Mouse (Mus musculus) adrenal gland, adult 2 months (tissue): ENCODE data around the gene Mybpc3. TPM values are rescaled to one million over a fixed set of nuclear protein-coding genes. Genes with fewer than 3 reads are reported as not detected.

Source experiments
- DNase-seq: peaks from one replicate; pipeline ENCODE4 v3.0.0; 2021
- polyA plus RNA-seq: library from polyadenylated mRNA; depleted of rRNA; stranded (reverse); fragments of >200 nt; gene quantifications from 2 replicates; pipeline ENCODE4 v1.2.3, GENCODE M21; 2012
- total RNA-seq, 2 experiments: library from RNA; stranded (reverse); gene quantifications; 2 replicates each; pipeline ENCODE4 v1.2.3; 2021

Mybpc3 gene
- total and polyA plus RNA-seq, 3 experiments = 0.07 to 0.09 TPM; not detected in 1

DNA sequence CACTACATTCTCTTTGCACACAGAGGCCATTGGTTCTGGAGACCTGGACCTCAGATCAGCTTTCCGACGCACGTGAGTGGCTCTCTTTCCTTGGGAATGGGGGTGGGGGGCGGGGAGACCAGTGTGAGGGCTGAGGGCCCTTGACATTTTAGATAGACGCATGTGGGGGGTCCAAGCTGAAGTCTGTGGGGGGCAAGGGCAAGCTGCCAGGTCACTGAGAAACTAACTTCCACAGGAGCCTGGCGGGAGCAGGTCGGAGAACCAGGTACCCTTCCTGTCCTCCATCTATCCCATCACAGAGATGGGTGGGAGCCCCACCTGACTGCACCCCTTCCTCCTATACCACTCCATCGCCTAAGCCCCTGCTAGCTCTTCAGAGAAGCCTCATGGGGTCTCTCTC lies 3.6 kb downstream of the Mybpc3 start:
- DNase-seq = no peak

DNA sequence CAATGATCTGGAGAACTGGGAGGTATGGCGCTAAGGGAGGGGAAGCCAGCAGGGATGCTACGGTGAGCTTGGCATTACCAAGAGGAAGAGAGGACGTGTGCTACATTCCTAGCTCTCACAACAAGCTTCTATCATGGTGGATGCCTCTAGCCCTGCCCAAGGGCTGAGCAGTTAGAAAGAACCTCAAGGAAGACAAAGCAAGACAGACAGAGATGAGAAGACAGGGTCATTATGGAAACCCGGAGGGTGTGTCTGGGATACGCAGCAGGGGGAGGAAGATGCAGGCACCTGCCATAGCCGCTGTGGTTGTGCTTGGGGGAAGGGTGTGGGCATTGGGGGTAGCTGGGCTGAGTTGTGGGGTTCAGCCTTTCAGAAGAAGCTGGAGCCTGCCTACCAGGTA lies 5.6 kb downstream of the Mybpc3 start:
- DNase-seq = no peak

DNA sequence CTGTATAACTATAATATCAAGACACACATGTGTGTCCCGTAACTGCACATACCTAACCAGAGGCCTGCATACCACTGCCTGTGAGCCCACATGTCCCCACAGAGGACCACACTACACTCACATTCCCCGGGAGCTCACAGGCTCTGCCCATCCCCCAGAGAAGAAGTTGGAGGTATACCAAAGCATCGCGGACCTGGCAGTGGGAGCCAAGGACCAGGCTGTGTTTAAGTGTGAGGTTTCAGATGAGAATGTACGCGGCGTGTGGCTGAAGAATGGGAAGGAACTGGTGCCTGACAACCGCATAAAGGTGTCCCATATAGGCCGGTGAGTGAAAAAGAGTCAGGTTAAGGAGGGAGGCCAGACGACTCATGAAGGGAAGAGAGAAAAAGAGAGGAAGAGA lies 7.2 kb downstream of the Mybpc3 start:
- no peak for DNase-seq

DNA sequence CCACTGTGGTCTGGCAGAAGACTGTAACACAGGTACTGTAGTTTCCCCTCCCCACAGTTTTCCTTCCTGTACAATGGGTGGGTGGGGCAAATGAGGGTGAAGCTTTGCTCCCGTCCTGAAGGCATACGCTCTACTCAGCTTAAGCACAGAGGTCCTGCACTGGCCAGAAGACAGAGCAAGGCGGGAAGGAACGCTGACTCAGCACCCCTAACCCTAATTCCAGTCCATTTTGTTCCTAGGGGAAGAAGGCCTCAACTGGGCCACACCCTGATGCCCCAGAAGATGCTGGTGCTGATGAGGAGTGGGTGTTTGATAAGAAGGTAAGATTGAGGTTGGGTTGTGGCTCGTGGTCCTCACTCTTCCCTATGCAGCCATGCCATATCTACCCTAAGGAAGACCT lies 10.8 kb downstream of the Mybpc3 start:
- no peak for DNase-seq

DNA sequence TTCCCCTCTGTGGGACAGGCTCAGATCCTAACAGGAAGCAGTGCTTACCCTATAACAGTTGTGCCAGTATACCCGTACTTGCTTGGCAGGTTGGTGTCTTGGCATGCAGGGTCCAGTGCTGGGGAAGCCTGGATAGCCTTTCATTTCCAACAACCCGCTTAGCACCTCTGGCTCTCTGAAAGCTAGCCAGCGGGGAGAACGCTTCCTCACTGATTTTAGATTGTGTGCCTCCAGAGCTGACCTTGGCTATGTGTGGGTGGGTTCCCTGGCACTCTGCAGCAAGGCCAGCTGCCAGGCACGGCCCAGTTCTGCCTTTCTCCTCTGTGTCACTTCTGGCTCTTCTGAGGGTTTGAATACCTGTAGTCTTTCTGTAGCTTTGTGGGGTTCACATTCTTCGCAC lies 12.2 kb downstream of the Mybpc3 start:
- peak; percentile 76 for DNase-seq

DNA sequence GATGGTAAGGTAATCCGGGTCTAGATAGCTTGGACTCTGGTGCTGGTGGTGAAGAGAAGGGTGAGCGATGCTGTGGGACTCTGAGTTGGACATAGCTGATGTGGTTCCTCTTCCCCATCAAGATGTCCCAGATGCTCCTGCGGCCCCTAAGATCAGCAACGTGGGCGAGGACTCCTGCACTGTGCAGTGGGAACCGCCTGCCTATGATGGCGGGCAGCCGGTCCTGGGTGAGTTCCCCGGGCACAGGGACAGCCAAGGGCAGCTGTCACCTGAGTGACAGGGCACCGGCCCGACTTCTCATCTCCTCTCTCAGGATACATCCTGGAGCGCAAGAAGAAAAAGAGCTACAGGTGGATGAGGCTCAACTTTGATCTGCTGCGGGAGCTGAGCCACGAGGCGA lies 13.3 kb downstream of the Mybpc3 start:
- no peak for DNase-seq

DNA sequence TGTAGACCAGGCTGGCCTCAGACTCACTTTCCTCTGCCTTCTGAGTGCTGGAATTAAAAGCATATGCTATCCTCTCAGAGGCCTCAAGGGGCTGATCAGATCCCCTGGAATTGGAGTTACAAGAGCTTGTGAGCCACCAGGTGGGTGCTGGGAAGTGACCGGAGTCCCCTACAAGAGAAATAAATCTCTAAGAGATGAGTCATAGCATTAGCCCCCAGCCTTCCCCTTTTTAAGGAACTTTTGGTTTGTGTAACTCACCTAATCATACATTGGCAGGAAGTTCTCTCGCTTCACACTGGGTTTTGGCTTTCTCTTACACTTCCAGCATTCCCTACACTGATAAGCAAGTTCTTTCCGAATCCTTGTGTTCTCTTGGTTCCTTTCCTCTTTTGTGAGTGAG lies 14.1 kb downstream of the Mybpc3 start:
- no peak for DNase-seq

DNA sequence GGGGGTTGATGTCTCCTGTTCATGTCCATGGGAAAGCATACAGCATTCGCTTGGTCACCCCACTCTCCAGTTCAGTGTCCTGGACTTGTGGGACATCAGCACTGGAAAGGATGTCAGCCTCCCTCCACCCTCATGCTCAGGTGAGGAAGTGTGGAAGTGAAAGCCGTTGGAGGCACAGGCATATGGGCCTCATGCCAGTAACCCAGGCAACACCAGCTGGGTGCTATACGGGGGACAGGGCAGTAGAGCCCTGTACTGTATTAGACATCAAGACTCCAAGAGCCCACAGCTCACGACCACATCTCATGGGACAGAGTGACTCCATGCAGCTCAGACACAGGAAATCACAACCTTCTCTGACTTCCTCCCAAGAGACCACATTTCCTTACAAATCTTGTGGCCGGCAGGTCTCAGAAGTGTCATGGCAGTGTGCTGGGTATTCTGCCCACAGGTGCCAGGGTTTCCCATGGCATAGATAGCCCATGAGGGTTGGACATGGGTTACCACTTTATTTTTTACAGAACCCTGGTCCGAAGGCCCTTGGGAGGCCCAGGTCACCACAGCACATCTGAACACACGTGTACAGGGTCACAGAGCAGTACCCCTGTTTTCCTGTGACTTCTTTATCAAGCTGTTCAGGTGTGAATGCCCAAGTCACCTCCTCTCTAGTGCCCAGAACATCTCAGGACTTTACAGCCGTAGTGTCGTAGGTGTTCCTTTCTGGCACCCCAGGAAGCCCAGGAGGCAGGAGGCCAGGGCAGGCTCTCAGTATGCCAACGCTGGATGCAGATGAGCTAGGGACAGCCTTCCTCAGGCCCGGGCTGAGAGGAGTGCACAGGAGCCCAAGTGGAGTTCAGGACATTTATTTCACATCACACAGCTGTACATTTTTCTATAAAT lies 18.8 kb downstream of the Mybpc3 start:
- DNase-seq = no peak

DNA sequence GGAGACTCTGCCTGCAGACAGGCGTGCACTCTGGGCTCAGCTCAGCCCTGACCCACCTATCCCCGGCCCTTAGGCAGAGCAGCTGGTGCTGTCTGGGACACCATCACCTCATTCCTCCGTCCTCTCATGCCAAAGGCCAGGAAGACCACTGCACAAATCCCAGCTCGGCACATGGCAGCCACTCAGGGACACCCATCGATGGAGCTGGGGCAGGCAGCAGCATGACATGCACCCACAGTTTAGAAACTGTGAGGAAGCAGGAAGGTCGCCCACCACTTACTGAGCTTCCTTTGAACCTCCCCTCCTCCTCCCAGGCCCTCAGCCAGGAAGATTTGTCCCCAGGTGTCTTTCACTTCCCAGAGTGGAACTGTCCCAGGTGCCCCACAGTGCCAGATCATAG lies 19.5 kb downstream of the Mybpc3 start:
- no peak for DNase-seq

DNA sequence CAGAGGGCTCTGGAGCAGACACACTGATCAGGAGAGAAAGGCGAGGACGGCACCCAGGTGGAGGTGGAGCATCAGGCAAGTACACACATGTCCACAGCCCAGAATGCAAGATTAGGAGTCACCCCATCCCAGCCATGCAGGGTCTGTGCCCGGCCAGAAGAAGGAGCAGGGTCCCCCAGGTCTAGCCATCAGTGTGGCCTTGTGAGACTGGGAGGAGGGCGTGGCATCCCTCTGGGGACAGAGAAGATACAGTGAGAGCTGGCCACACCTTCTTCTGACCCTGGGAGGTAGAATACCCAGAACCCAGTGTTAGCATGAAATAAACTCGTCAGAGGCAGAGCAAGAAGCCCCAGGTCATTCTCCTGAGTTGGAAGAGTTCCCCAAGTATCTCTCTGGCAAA lies 21.4 kb downstream of the Mybpc3 start:
- no peak for DNase-seq

DNA sequence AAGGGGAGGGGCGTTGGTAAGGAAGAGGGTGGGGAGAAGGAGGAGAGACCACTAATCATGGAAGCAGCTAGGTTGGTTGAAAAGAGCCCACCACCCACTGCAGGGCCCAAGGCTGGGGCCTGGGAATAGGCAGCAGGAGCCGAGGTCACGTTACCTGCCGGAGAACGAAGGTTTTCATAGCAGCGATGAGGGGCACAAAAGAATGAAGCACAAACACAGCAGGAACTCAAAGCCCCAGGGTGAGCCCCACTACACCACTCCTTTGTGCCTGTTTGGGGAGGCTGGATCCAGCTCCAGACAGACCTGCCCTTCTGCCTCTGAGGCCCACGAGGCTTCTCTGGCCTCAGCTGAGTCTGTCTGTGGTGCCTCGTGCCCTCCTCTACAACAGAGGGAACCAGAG lies 21.8 kb downstream of the Mybpc3 start:
- DNase-seq = no peak

DNA sequence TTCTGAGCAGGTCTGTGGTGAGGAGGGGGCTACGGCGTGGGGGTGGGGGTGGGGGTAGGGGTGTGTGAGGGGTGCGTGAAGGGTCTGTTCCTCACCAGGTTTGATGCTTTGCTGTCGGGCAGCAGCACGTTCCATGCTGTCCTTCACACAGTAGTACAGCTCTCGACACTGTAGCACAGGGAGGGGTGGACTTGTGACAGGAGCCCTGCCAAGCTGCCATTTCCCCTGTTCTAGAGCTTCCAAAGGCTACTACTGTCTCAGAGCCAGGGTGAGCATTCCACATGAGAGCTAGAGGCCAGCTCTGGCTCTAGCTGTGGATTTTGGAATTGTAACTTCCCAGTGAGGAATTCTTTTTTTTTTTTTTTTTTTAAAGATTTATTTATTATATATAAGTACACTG lies 25.0 kb downstream of the Mybpc3 start:
- no peak for DNase-seq

DNA sequence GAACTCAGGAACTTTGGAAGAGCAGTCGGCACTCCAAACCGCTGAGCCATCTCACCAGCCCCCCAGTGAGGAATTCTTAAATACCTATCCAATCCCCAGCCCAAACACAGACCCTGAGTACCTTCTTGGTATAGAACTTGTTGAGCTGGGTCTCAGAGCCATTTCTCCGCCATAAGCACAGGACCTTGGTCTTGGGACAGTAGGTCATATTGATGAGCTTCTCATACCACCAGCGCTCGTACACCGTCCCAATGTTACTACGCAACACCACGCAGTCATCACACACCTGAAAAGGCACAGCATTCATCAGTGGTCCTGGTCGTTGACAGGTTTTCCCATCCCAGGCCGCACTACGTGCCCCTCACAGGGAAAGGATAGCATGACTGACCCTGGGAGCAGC lies 25.5 kb downstream of the Mybpc3 start:
- no peak for DNase-seq

DNA sequence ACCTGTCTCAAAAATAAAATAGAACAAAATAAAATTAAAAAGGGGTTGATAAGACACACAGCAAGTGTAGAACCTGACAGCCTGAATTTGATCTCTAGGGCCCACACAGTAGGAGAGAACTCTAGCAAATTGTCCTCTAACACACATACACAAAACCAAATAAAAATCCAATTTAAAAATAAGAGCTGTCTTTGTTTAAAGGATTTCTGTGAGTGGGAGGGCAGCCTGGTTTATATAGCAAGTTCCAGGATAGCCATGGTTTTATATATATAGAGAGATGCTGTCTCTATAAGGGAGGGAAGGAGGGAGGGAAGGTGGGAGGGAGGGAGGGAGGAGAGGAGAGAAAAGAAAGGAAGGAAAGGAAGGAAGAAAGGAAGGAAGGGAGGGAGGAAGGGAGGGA lies 30.2 kb downstream of the Mybpc3 start:
- no peak for DNase-seq

DNA sequence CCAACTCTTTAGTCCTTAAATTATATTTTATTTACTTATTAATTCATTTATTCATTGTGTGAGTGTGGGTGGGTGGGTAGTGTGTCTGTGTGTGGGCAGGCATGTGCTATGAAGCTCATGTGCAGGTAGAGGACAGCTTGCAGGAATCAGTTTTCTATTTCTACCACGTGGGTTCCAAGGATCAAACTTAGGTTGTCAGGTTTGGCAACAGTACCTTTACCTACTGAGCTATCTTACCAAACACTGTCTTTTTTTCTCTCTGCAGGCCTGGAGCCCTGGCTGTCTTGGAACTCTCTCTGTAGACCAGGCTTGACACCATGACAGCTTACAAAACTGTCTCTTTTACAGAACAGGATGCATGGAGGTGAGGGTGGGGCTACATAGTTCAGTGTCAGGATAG lies 33.4 kb downstream of the Mybpc3 start:
- DNase-seq = no peak

DNA sequence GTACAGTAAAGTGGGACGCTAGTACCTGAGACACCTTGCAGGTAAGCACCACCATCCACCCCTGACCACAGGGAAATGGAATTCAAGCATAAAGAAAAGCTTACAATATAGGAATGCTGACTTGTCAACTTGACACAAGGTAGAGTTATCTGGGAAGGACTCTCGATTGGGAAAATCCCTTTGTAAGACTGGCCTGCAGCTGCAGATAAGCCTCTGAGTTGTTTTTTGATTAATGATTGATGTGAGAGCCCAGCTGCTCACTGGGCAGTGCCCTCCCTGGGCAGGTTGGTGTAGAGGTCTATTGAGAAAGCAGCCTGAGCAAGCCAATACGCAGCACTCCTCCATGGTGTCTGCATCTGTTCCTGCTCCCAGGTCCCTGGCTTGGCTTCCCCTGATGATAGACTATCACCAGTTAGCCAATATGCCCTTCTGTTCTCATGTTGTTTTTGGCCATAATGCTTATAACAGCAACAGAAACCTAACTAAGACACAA lies 35.0 kb downstream of the Mybpc3 start:
- no peak for DNase-seq

DNA sequence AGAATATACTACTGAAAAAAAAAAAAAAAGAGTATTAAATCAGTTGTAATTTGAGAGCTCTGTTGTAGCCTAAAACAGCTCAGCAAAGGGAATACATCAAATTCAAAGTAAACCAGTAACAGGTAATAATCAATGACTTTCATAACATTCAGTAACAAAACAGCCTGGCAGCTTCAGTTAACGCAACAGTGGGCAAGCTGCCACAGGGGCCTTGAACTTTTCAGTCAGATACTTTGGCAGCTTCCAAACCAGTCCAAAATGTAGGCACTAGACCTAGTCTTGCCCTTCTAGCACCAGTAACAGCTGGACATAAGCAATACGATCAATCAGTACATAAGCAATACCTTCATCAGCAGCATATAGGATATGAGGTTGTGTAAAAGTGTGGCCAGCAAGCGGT lies 36.1 kb downstream of the Mybpc3 start:
- DNase-seq = peak; percentile 83

DNA sequence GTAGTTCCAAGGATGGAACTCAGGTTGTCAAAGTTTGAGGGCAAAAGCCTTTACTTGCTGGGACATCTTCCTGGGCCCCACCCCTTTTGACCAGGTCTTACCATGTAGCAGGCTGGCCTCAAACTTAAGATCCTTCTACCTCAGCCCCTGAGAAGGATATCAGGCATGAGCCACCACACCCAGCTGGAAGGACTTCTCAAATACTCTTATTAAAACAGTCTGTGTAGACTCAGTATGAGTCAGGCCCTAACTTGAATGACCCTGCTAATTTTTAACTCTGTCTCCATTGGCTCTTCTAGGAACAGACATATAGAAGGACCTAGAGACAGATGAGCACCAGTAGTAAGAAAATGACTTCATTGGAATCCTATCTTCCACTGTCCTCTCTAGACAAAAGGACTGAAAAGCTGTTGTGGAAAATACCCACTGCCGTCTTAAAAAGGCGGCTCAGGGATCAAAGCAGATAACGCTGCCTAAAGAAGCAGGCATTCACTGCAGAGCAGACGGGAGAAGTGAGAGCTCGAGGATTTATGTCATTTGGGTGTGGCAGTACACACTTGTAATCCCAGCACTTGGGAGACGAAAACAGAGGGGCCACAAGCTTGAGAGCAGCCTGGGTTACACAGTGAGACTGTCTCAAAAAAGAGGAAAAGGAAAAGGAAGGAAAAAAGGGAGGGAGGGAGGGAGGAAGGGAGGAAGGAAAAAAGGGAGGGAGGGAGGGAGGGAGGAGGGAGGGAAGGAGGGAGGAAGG lies 39.2 kb downstream of the Mybpc3 start:
- DNase-seq = no peak

DNA sequence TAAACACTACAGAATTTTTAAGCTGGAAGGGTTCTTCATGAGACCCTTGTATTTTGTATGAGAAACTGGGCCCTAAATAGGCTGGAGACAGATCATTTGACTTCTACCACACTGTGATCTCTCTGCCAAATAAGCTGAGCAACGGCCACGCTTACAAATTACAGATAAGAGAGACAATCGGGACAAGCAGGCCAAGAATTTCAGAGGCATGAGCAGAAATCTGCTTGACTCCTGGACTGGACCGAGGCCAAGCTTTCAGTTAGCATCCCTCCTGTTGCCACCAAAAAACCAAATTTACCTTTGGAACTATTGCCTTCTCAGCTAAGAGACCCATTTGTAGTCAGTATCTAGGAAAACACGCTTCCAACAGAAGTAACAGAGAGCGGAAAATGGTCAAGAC lies 42.6 kb downstream of the Mybpc3 start:
- DNase-seq = no peak

DNA sequence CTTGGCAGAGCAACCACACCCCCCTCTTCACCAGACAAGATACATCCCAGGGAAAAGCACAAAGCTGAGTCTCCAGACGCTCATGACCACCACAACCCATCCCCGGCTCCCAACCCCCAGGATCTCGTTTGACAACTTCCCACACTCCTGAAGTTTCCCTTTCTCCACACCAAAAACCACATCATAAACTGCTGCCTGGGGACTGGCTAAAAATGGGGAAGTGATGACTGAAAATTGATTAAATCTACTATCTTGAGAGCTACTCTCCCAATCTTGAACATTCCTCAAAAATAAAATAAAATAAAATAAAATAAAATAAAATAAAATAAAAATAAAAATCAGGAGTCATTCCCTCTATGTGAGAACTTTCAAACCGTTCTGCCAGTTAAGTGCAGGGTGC lies 45.0 kb downstream of the Mybpc3 start:
- DNase-seq = no peak

DNA sequence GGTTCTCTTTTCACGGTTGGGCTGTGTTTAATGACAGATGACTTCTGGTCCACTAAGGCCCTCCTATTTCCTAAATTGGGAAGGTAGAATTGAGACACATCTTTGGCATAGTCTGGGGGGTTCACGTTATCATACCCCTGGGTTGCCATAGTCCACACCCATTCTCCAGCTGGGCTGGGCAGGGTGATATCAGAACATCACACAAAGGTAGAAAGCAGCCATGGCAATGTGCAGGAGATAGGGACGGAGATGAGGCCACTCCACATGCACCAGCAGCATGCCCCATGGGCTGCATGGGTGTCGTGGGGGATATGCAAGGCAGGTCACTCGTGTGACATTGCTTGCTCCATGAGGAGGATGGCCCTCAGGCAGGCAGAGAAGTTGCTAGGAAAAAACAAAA lies 45.6 kb downstream of the Mybpc3 start:
- no peak for DNase-seq

DNA sequence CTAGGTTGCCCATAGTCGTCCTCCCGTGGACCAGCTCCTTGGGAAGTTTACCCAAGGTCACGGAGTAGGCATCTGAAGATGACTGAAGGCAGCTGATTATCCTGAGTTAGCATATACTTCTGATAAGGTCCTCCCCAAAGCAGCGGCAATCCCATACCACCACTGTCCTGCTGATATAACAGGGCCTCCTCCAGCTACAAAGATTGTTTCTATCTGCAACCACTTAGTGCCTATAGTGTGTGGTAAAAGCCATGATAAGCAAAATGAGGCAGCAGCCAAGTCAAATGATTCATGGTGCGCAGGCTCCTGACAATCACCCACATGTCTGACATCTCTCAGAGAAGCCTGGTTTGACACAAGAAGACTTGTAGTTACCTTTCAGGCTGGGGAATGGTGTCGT lies 47.0 kb downstream of the Mybpc3 start:
- no peak for DNase-seq

DNA sequence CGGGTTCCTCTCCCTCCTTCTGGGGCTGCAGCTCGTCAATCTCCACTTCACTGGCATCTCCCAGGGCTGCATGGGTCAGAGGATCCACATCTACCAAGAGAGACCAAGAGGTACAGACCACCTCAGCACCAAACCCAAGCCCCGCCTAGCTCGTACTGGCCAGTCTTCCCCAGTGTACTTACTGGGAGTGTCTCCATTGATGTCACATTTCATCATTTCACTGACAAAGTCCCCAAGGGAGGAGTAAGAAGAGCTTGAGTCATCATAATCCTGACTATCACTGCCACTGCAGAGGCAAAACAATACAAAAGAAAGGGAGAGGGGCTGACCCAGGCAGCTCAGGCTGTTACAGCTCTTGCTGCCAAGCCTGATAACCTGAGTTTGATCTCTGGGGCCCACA lies 49.7 kb downstream of the Mybpc3 start:
- no peak for DNase-seq
